Mouse (Mus musculus) heart, embryonic 13.5 days (tissue): Measurements from ENCODE around the gene Pla2g2e. TPM values are rescaled to one million over a fixed set of nuclear protein-coding genes. Genes with fewer than 3 reads are reported as not detected.
"Not testable (repeated sequence)": the region's sequence is repeated elsewhere in the genome, so short reads cannot be mapped to it uniquely, and the experiment has no call there.

ENCODE experiments used
- ATAC-seq: fragments of 200-750 bp; cut with Nextera tagmentation; 2 replicates; pipeline ENCODE4 v1.8.0; 2017; ENCODE audit warnings: moderate TSS enrichment; ENCODE audit not compliant: insufficient number of reproducible peaks, low FRiP score, low TSS enrichment; ENCODE audit errors: extremely low read depth
- H3K27ac ChIP-seq: fragments of 300-500 bp; sonication (generic); replicated peaks from 2 replicates; pipeline ENCODE4 v1.5.1; 2015; ENCODE audit warnings: moderate library complexity, mild to moderate bottlenecking, inconsistent platforms
- H3K27me3 ChIP-seq: fragments of 300-500 bp; sonication (generic); replicated peaks from 2 replicates; pipeline ENCODE4 v1.6.1; 2015; ENCODE audit warnings: mild to moderate bottlenecking, inconsistent platforms
- H3K36me3 ChIP-seq: fragments of 300-500 bp; sonication (generic); 2 replicates; pipeline ENCODE4 v1.6.1; 2015; ENCODE audit warnings: mild to moderate bottlenecking, inconsistent platforms
- H3K4me1 ChIP-seq: fragments of 300-500 bp; sonication (generic); 2 replicates; pipeline ENCODE4 v1.6.1; 2015; ENCODE audit warnings: inconsistent platforms
- H3K4me2 ChIP-seq: fragments of 300-500 bp; sonication (generic); 2 replicates; pipeline ENCODE4 v1.6.1; 2015; ENCODE audit warnings: inconsistent platforms, mild to moderate bottlenecking, moderate library complexity
- H3K4me3 ChIP-seq: fragments of 300-500 bp; sonication (generic); 2 replicates; pipeline ENCODE4 v1.5.1; 2015; ENCODE audit warnings: moderate library complexity, mild to moderate bottlenecking, inconsistent platforms
- H3K9ac ChIP-seq: fragments of 300-500 bp; sonication (generic); 2 replicates; pipeline ENCODE4 v1.6.1; 2015; ENCODE audit warnings: inconsistent platforms, mild to moderate bottlenecking, moderate library complexity
- H3K9me3 ChIP-seq: fragments of 300-500 bp; sonication (generic); 2 replicates; pipeline ENCODE4 v1.6.1; 2016; ENCODE audit warnings: inconsistent platforms
- WGBS: fragments of 180-500 bp; shearing (Covaris S2); methylation state at CpG from one replicate; pipeline ENCODE4 v1.1.7; 2015; ENCODE audit warnings: mixed read lengths; 5-methylcytosine and 5-hydroxymethylcytosine counted together
- polyA plus RNA-seq: library from polyadenylated mRNA; unstranded; fragments of >200 nt; fragmentation: Nextera tagmentation; extraction: Ambion mirVana; gene quantifications from 2 replicates; pipeline ENCODE4 v1.2.1, GENCODE M21; 2015

The Pla2g2e gene
- polyA plus RNA-seq, 1 experiment from 2014 or later: not detected

- no peak for ATAC-seq
These were observed 4.4 kb downstream of the Pla2g2e start for GRCm38 (mm10) chr4:138882179-138882578.

GRCm38 (mm10) chr4:138884261-138884660 lies 6.5 kb downstream of the Pla2g2e start:
- H3K27ac ChIP-seq: no peak overlapping the region
- H3K36me3 ChIP-seq: no peaks in the 10 kb centered on the region
- H3K9ac ChIP-seq: no peak overlapping the region
- no peak overlapping the region for H3K4me2 ChIP-seq
- peaks cover 1% of the 10 kb centered on the region; the same call in 1 of the 2 replicates for H3K4me1 ChIP-seq
- no peaks in the 10 kb centered on the region for H3K9me3 ChIP-seq
- H3K4me3 ChIP-seq: no peak overlapping the region
- ATAC-seq: no peak
- 13% methylated on average over 6 of the region's 6 CpGs for WGBS
- H3K27me3 ChIP-seq: peaks cover 44% of the 10 kb centered on the region

More at GRCm38 (mm10) chr4:138882179-138882578, 4.4 kb downstream of the Pla2g2e start:
- Histone ChIP-seq H3K4me2 (peak overlapping the region; percentile 53), H3K27me3 (peaks cover 42% of the 10 kb centered on the region), H3K9ac (peak overlapping the region; percentile 54; the same call in 1 of the 2 replicates), H3K4me1 (peaks cover 9% of the 10 kb centered on the region; the same call in 1 of the 2 replicates), H3K9me3 (no peaks in the 10 kb centered on the region), H3K4me3 (peak overlapping the region; percentile 11; the same call in 1 of the 2 replicates), H3K36me3 (no peaks in the 10 kb centered on the region), H3K27ac (no peak overlapping the region)
- WGBS: 13% methylated on average over 16 of the region's 16 CpGs

- no peak overlapping the region for H3K27ac ChIP-seq
- no peak overlapping the region for H3K4me2 ChIP-seq
- 64% methylated on average over 7 of the region's 7 CpGs for WGBS
- H3K36me3 ChIP-seq: peaks cover 12% of the 10 kb centered on the region
- no peaks in the 10 kb centered on the region for H3K4me1 ChIP-seq
- no peak for ATAC-seq
- H3K9me3 ChIP-seq: no peaks in the 10 kb centered on the region
- no peak overlapping the region for H3K9ac ChIP-seq
- H3K4me3 ChIP-seq: no peak overlapping the region
- 0 out of 2 replicates have a peak, but pooled peaks cover 3% of the 10 kb centered on the region for H3K27me3 ChIP-seq
These were observed 11.4 kb downstream of the Pla2g2e start for GRCm38 (mm10) chr4:138889165-138889564.

GRCm38 (mm10) chr4:138889635-138890034 lies 11.9 kb downstream of the Pla2g2e start:
- ATAC-seq: no peak
- Histone ChIP-seq H3K36me3 (peaks cover 16% of the 10 kb centered on the region), H3K4me1 (no peaks in the 10 kb centered on the region), H3K4me3 (no peak overlapping the region), H3K4me2 (no peak overlapping the region), H3K9ac (no peak overlapping the region), H3K27me3 (0 out of 2 replicates have a peak, but pooled peaks cover 3% of the 10 kb centered on the region), H3K9me3 (no peaks in the 10 kb centered on the region), H3K27ac (no peak overlapping the region)
- 66% methylated on average over 8 of the region's 8 CpGs for WGBS

- peaks cover 38% of the 10 kb centered on the region for H3K36me3 ChIP-seq
- 0 out of 2 replicates have a peak, but pooled peaks cover 3% of the 10 kb centered on the region for H3K27me3 ChIP-seq
- H3K4me2 ChIP-seq: no peak overlapping the region
- no peak for ATAC-seq
- 77% methylated on average over 6 of the region's 6 CpGs for WGBS
- H3K27ac ChIP-seq: no peak overlapping the region
- no peaks in the 10 kb centered on the region; the same call in 1 of the 2 replicates for H3K4me1 ChIP-seq
- H3K9me3 ChIP-seq: no peaks in the 10 kb centered on the region
- H3K9ac ChIP-seq: no peak overlapping the region
- H3K4me3 ChIP-seq: no peak overlapping the region
These were observed 14.9 kb downstream of the Pla2g2e start for GRCm38 (mm10) chr4:138892655-138893054.

GRCm38 (mm10) chr4:138893789-138894188 lies 16.0 kb downstream of the Pla2g2e start:
- H3K9ac ChIP-seq, H3K27ac ChIP-seq, H3K4me2 ChIP-seq, H3K4me1 ChIP-seq, ATAC-seq, H3K9me3 ChIP-seq, H3K27me3 ChIP-seq, H3K4me3 ChIP-seq: not testable (repeated sequence)
- peaks cover 50% of the 10 kb centered on the region for H3K36me3 ChIP-seq
- 87% methylated on average over 11 of the region's 11 CpGs for WGBS

GRCm38 (mm10) chr4:138899361-138899760 lies 21.6 kb downstream of the Pla2g2e start:
- Histone ChIP-seq H3K4me2 (no peak overlapping the region), H3K9ac (no peak overlapping the region), H3K27ac (no peak overlapping the region), H3K4me1 (no peaks in the 10 kb centered on the region; the same call in 1 of the 2 replicates), H3K27me3 (no peaks in the 10 kb centered on the region), H3K9me3 (no peaks in the 10 kb centered on the region), H3K4me3 (no peak overlapping the region), H3K36me3 (peaks cover 86% of the 10 kb centered on the region)
- 62% methylated on average over 7 of the region's 7 CpGs for WGBS
- no peak for ATAC-seq

GRCm38 (mm10) chr4:138905624-138906337 lies 28.0 kb downstream of the Pla2g2e start:
- Histone ChIP-seq H3K4me3 (no peak overlapping the region), H3K4me2 (no peak overlapping the region), H3K9ac (no peak overlapping the region), H3K9me3 (no peaks in the 10 kb centered on the region), H3K4me1 (no peaks in the 10 kb centered on the region), H3K27me3 (no peaks in the 10 kb centered on the region), H3K36me3 (peaks cover 79% of the 10 kb centered on the region), H3K27ac (no peak overlapping the region)
- WGBS: 87% methylated on average over 18 of the region's 18 CpGs
- ATAC-seq: no peak

- peaks cover 9% of the 10 kb centered on the region; the same call in 1 of the 2 replicates for H3K36me3 ChIP-seq
- 0 out of 2 replicates have a peak, but pooled peaks cover 2% of the 10 kb centered on the region for H3K27me3 ChIP-seq
- H3K4me1 ChIP-seq: peaks cover 12% of the 10 kb centered on the region
- peak overlapping the region; percentile 93 for H3K9ac ChIP-seq
- H3K4me3 ChIP-seq: peak overlapping the region; percentile 94
- no peaks in the 10 kb centered on the region for H3K9me3 ChIP-seq
- H3K27ac ChIP-seq: peak overlapping the region; percentile 60
- peak overlapping the region; percentile 99 for H3K4me2 ChIP-seq
- under 1% methylated on average over 52 of the region's 52 CpGs for WGBS
- ATAC-seq: no peak
These were observed 35.5 kb downstream of the Pla2g2e start for GRCm38 (mm10) chr4:138913141-138913787.

- peaks cover 12% of the 10 kb centered on the region for H3K4me1 ChIP-seq
- H3K9ac ChIP-seq: peak within 1 kb of the TSS; percentile 93
- peak within 1 kb of the TSS; percentile 60 for H3K27ac ChIP-seq
- WGBS: 1% methylated on average over 39 of the region's 39 CpGs
- H3K36me3 ChIP-seq: peaks cover 9% of the 10 kb centered on the region; the same call in 1 of the 2 replicates
- H3K27me3 ChIP-seq: 0 out of 2 replicates have a peak, but pooled peaks cover 3% of the 10 kb centered on the region
- peak within 1 kb of the TSS; percentile 99 for H3K4me2 ChIP-seq
- ATAC-seq: peak; percentile 86
- no peaks in the 10 kb centered on the region for H3K9me3 ChIP-seq
- peak within 1 kb of the TSS; percentile 94 for H3K4me3 ChIP-seq
These were observed 36.1 kb downstream of the Pla2g2e start, which contains the start of gene Otud3 for GRCm38 (mm10) chr4:138913797-138914196. TSS of gene Otud3 (minus strand) at chr4:138913945.

- ATAC-seq: no peak
- Histone ChIP-seq H3K27me3 (peaks cover 16% of the 10 kb centered on the region), H3K4me3 (no peak overlapping the region), H3K27ac (no peak overlapping the region), H3K9ac (no peak overlapping the region), H3K36me3 (no peaks in the 10 kb centered on the region), H3K4me2 (no peak overlapping the region), H3K9me3 (no peaks in the 10 kb centered on the region), H3K4me1 (peaks cover 15% of the 10 kb centered on the region)
- WGBS: 77% methylated on average over 9 of the region's 9 CpGs
These were observed 39.5 kb downstream of the Pla2g2e start for GRCm38 (mm10) chr4:138917282-138917681.
